Mouse (Mus musculus) forebrain, embryonic 13.5 days (tissue): ENCODE results near the gene Tmem88b. TPM values are rescaled to one million over a fixed set of nuclear protein-coding genes. Genes with fewer than 3 reads are reported as not detected.

Experiments
- ATAC-seq: fragments of 200-750 bp; cut with Nextera tagmentation; 2 replicates; pipeline ENCODE4 v1.8.0; 2017
- H3K27ac ChIP-seq: fragments of 300-500 bp; sonication (generic); 2 replicates; pipeline ENCODE4 v1.5.1; 2015; ENCODE audit warnings: inconsistent platforms, mild to moderate bottlenecking, moderate library complexity
- H3K27me3 ChIP-seq: fragments of 300-500 bp; sonication (generic); 2 replicates; pipeline ENCODE4 v1.6.1; 2015; ENCODE audit warnings: mild to moderate bottlenecking, inconsistent platforms
- H3K36me3 ChIP-seq: fragments of 300-500 bp; sonication (generic); 2 replicates; pipeline ENCODE4 v1.6.1; 2015; ENCODE audit warnings: mild to moderate bottlenecking, inconsistent platforms; ENCODE audit not compliant: poor library complexity, severe bottlenecking
- H3K4me1 ChIP-seq: fragments of 300-500 bp; sonication (generic); 2 replicates; pipeline ENCODE4 v1.6.1; 2015; ENCODE audit warnings: inconsistent platforms
- H3K4me2 ChIP-seq: fragments of 300-500 bp; sonication (generic); 2 replicates; pipeline ENCODE4 v1.6.1; 2015; ENCODE audit warnings: inconsistent platforms, mild to moderate bottlenecking, moderate library complexity
- H3K4me3 ChIP-seq: fragments of 300-500 bp; sonication (generic); 2 replicates; pipeline ENCODE4 v1.5.1; 2015; ENCODE audit warnings: mild to moderate bottlenecking, inconsistent platforms
- H3K9ac ChIP-seq: fragments of 300-500 bp; sonication (generic); 2 replicates; pipeline ENCODE4 v1.6.1; 2015; ENCODE audit warnings: mild to moderate bottlenecking, inconsistent platforms
- H3K9me3 ChIP-seq: fragments of 300-500 bp; sonication (generic); replicated peaks from 2 replicates; pipeline ENCODE4 v1.6.1; 2016; ENCODE audit warnings: inconsistent platforms
- WGBS: fragments of 180-500 bp; shearing (Covaris S2); methylation state at CpG from one replicate; pipeline ENCODE4 v1.1.7; 2015; 5-methylcytosine and 5-hydroxymethylcytosine counted together
- polyA plus RNA-seq: library from polyadenylated mRNA; unstranded; fragments of >200 nt; fragmentation: Nextera tagmentation; extraction: Ambion mirVana; gene quantifications from 2 replicates; pipeline ENCODE4 v1.2.1, GENCODE M21; 2015

Gene Tmem88b
- polyA plus RNA-seq, 1 experiment from 2014 or later = 0.45 TPM

GRCm38 (mm10) chr4:155772786-155773185 lies 12.9 kb downstream of the Tmem88b start:
- no peaks in the 10 kb centered on the region for H3K9me3 ChIP-seq
- ATAC-seq = no peak
- no peaks in the 10 kb centered on the region for H3K36me3 ChIP-seq
- H3K27me3 ChIP-seq = peaks cover 49% of the 10 kb centered on the region
- no peak overlapping the region for H3K9ac ChIP-seq
- H3K4me3 ChIP-seq = no peak overlapping the region
- peaks cover 31% of the 10 kb centered on the region for H3K4me1 ChIP-seq
- 90% methylated on average over 13 of the region's 13 CpGs for WGBS
- no peak overlapping the region for H3K4me2 ChIP-seq
- H3K27ac ChIP-seq = no peak overlapping the region

- Histone ChIP-seq H3K27ac (no peak overlapping the region), H3K4me3 (no peak overlapping the region), H3K27me3 (peaks cover 45% of the 10 kb centered on the region), H3K4me1 (peaks cover 31% of the 10 kb centered on the region), H3K9me3 (no peaks in the 10 kb centered on the region), H3K36me3 (no peaks in the 10 kb centered on the region), H3K4me2 (no peak overlapping the region), H3K9ac (no peak overlapping the region)
- WGBS = 88% methylated on average over 2 of the region's 2 CpGs
- no peak for ATAC-seq
Measured at GRCm38 (mm10) chr4:155771706-155772105, 14.0 kb downstream of the Tmem88b start.

- Histone ChIP-seq H3K9me3 (no peaks in the 10 kb centered on the region), H3K9ac (peak overlapping the region; percentile 79), H3K4me1 (peaks cover 31% of the 10 kb centered on the region), H3K27ac (no peak overlapping the region), H3K4me2 (peak overlapping the region; percentile 71), H3K27me3 (peaks cover 38% of the 10 kb centered on the region), H3K36me3 (no peaks in the 10 kb centered on the region), H3K4me3 (peak overlapping the region; percentile 46)
- 41% methylated on average over 24 of the region's 24 CpGs for WGBS
- ATAC-seq = no peak; the same call in 1 of the 2 replicates
Measured at GRCm38 (mm10) chr4:155770626-155771025, 15.0 kb downstream of the Tmem88b start.

- peak overlapping the region; percentile 71 for H3K4me2 ChIP-seq
- H3K4me3 ChIP-seq = peak overlapping the region; percentile 46
- H3K9me3 ChIP-seq = no peaks in the 10 kb centered on the region
- peaks cover 29% of the 10 kb centered on the region for H3K4me1 ChIP-seq
- under 1% methylated on average over 39 of the region's 39 CpGs for WGBS
- no peaks in the 10 kb centered on the region for H3K36me3 ChIP-seq
- H3K9ac ChIP-seq = peak overlapping the region; percentile 79
- no peak overlapping the region; the same call in 1 of the 2 replicates for H3K27ac ChIP-seq
- H3K27me3 ChIP-seq = peaks cover 32% of the 10 kb centered on the region
- peak; percentile 84 for ATAC-seq
Measured at GRCm38 (mm10) chr4:155769880-155770512, 15.7 kb downstream of the Tmem88b start.

- WGBS = 67% methylated on average over 5 of the region's 5 CpGs
- Histone ChIP-seq H3K4me2 (peak overlapping the region; percentile 71), H3K36me3 (no peaks in the 10 kb centered on the region), H3K27me3 (peaks cover 31% of the 10 kb centered on the region), H3K9ac (peak overlapping the region; percentile 79), H3K9me3 (no peaks in the 10 kb centered on the region), H3K4me1 (peaks cover 24% of the 10 kb centered on the region), H3K27ac (no peak overlapping the region), H3K4me3 (peak overlapping the region; percentile 46)
- ATAC-seq = no peak
Measured at GRCm38 (mm10) chr4:155769496-155769879, 16.2 kb downstream of the Tmem88b start.

GRCm38 (mm10) chr4:155762357-155762756 lies 23.3 kb downstream of the Tmem88b start:
- 93% methylated on average over 3 of the region's 3 CpGs for WGBS
- Histone ChIP-seq H3K9ac (no peak overlapping the region), H3K4me3 (no peak overlapping the region), H3K36me3 (no peaks in the 10 kb centered on the region), H3K9me3 (no peaks in the 10 kb centered on the region), H3K4me2 (peak overlapping the region; percentile 97; the same call in 1 of the 2 replicates), H3K27me3 (no peaks in the 10 kb centered on the region), H3K27ac (no peak overlapping the region), H3K4me1 (peaks cover 30% of the 10 kb centered on the region)
- ATAC-seq = no peak

GRCm38 (mm10) chr4:155761356-155762099 lies 24.1 kb downstream of the Tmem88b start:
- H3K36me3 ChIP-seq = peaks cover 6% of the 10 kb centered on the region; the same call in 1 of the 2 replicates
- H3K27ac ChIP-seq = no peak overlapping the region
- peak overlapping the region; percentile 97 for H3K4me2 ChIP-seq
- H3K9me3 ChIP-seq = no peaks in the 10 kb centered on the region
- no peak for ATAC-seq
- peak overlapping the region; percentile 86 for H3K4me3 ChIP-seq
- H3K27me3 ChIP-seq = no peaks in the 10 kb centered on the region
- peak overlapping the region; percentile 83 for H3K9ac ChIP-seq
- WGBS = 2% methylated on average over 28 of the region's 28 CpGs
- peaks cover 30% of the 10 kb centered on the region for H3K4me1 ChIP-seq

- H3K9me3 ChIP-seq = no peaks in the 10 kb centered on the region
- peaks cover 13% of the 10 kb centered on the region for H3K36me3 ChIP-seq
- peak within 1 kb of the TSS; percentile 97 for H3K4me2 ChIP-seq
- no peaks in the 10 kb centered on the region for H3K27me3 ChIP-seq
- H3K4me3 ChIP-seq = peak within 1 kb of the TSS; percentile 86
- H3K4me1 ChIP-seq = peaks cover 30% of the 10 kb centered on the region
- H3K27ac ChIP-seq = no peak within 1 kb of the TSS
- peak within 1 kb of the TSS; percentile 83 for H3K9ac ChIP-seq
- ATAC-seq = peak; percentile 97
- WGBS = under 1% methylated on average over 61 of the region's 68 CpGs
Measured at GRCm38 (mm10) chr4:155760613-155761355, 24.9 kb downstream of the Tmem88b start, which contains the start of gene Atad3a. Gene Atad3a, minus strand, starts transcription at chr4:155761093.

GRCm38 (mm10) chr4:155759862-155760612 lies 25.6 kb downstream of the Tmem88b start:
- 3% methylated on average over 10 of the region's 10 CpGs for WGBS
- peak overlapping the region; percentile 97 for H3K4me2 ChIP-seq
- peak overlapping the region; percentile 86 for H3K4me3 ChIP-seq
- H3K9ac ChIP-seq = peak overlapping the region; percentile 83
- H3K9me3 ChIP-seq = no peaks in the 10 kb centered on the region
- H3K27me3 ChIP-seq = no peaks in the 10 kb centered on the region
- peaks cover 21% of the 10 kb centered on the region for H3K36me3 ChIP-seq
- peak; percentile 37 for ATAC-seq
- no peak overlapping the region for H3K27ac ChIP-seq
- peaks cover 30% of the 10 kb centered on the region for H3K4me1 ChIP-seq

- no peak overlapping the region for H3K9ac ChIP-seq
- no peak for ATAC-seq
- no peak overlapping the region for H3K4me2 ChIP-seq
- H3K27ac ChIP-seq = no peak overlapping the region
- H3K36me3 ChIP-seq = peaks cover 47% of the 10 kb centered on the region
- H3K4me1 ChIP-seq = peaks cover 30% of the 10 kb centered on the region
- no peaks in the 10 kb centered on the region for H3K27me3 ChIP-seq
- WGBS = 89% methylated on average over 12 of the region's 12 CpGs
- H3K9me3 ChIP-seq = no peaks in the 10 kb centered on the region
- no peak overlapping the region for H3K4me3 ChIP-seq
Measured at GRCm38 (mm10) chr4:155757011-155757410, 28.7 kb downstream of the Tmem88b start.
